Mouse (Mus musculus) embryonic fibroblast, embryonic 13.5 days (primary cell): ENCODE results near the gene Selenon.

Experiments
- CTCF ChIP-seq: IDR thresholded peaks from 2 replicates; pipeline ENCODE4 v1.5.1; 2011; ENCODE audit warnings: mild to moderate bottlenecking, control low read depth, low read length, moderate library complexity, borderline replicate concordance; ENCODE audit not compliant: insufficient read depth
- POLR2A ChIP-seq: IDR thresholded peaks from 2 replicates; pipeline ENCODE4 v1.6.1; 2011; ENCODE audit warnings: low read depth, mild to moderate bottlenecking, control low read depth, low read length, moderate library complexity

GRCm38 (mm10) chr4:134510396-134510795 lies 41.6 kb downstream of the Selenon start:
- no peak for TF ChIP-seq CTCF
- TF ChIP-seq POLR2A: no peak
